Mouse (Mus musculus) embryonic facial prominence, embryonic 15.5 days (tissue): ENCODE measurements around the gene Bgn. TPM values are rescaled to one million over a fixed set of nuclear protein-coding genes. Genes with fewer than 3 reads are reported as not detected.

Source experiments
- ATAC-seq: fragments of 200-750 bp; cut with Nextera tagmentation; 2 replicates; pipeline ENCODE4 v1.8.0; 2017; ENCODE audit warnings: low read depth, moderate TSS enrichment; ENCODE audit not compliant: insufficient number of reproducible peaks, low FRiP score, low TSS enrichment
- H3K27ac ChIP-seq: fragments of 300-500 bp; sonication (generic); replicated peaks from 2 replicates; pipeline ENCODE4 v1.5.1; 2015; ENCODE audit warnings: mild to moderate bottlenecking, inconsistent platforms
- H3K27me3 ChIP-seq: fragments of 300-500 bp; sonication (generic); 2 replicates; pipeline ENCODE4 v1.6.1; 2015; ENCODE audit warnings: inconsistent platforms
- H3K36me3 ChIP-seq: fragments of 300-500 bp; sonication (generic); 2 replicates; pipeline ENCODE4 v1.6.1; 2015; ENCODE audit warnings: mild to moderate bottlenecking, inconsistent platforms
- H3K4me1 ChIP-seq: fragments of 300-500 bp; sonication (generic); 2 replicates; pipeline ENCODE4 v1.6.1; 2015; ENCODE audit warnings: inconsistent platforms
- H3K4me2 ChIP-seq: fragments of 300-500 bp; sonication (generic); replicated peaks from 2 replicates; pipeline ENCODE4 v1.6.1; 2015; ENCODE audit warnings: mild to moderate bottlenecking, inconsistent platforms
- H3K4me3 ChIP-seq: fragments of 300-500 bp; sonication (generic); replicated peaks from 2 replicates; pipeline ENCODE4 v1.5.1; 2015; ENCODE audit warnings: mild to moderate bottlenecking, inconsistent platforms
- H3K9ac ChIP-seq: fragments of 300-500 bp; sonication (generic); 2 replicates; pipeline ENCODE4 v1.6.1; 2015; ENCODE audit warnings: inconsistent platforms
- H3K9me3 ChIP-seq: fragments of 300-500 bp; sonication (generic); replicated peaks from 2 replicates; pipeline ENCODE4 v1.6.1; 2016; ENCODE audit warnings: inconsistent platforms
- WGBS: fragments of 180-500 bp; shearing (Covaris S2); methylation state at CpG from one replicate; pipeline ENCODE4 v1.1.7; 2015; 5-methylcytosine and 5-hydroxymethylcytosine counted together
- polyA plus RNA-seq: library from polyadenylated mRNA; unstranded; fragments of >200 nt; fragmentation: Nextera tagmentation; extraction: Ambion mirVana; gene quantifications from 2 replicates; pipeline ENCODE4 v1.2.1, GENCODE M21; 2015

Bgn gene
- polyA plus RNA-seq, 1 experiment from 2014 or later: 313 TPM

DNA sequence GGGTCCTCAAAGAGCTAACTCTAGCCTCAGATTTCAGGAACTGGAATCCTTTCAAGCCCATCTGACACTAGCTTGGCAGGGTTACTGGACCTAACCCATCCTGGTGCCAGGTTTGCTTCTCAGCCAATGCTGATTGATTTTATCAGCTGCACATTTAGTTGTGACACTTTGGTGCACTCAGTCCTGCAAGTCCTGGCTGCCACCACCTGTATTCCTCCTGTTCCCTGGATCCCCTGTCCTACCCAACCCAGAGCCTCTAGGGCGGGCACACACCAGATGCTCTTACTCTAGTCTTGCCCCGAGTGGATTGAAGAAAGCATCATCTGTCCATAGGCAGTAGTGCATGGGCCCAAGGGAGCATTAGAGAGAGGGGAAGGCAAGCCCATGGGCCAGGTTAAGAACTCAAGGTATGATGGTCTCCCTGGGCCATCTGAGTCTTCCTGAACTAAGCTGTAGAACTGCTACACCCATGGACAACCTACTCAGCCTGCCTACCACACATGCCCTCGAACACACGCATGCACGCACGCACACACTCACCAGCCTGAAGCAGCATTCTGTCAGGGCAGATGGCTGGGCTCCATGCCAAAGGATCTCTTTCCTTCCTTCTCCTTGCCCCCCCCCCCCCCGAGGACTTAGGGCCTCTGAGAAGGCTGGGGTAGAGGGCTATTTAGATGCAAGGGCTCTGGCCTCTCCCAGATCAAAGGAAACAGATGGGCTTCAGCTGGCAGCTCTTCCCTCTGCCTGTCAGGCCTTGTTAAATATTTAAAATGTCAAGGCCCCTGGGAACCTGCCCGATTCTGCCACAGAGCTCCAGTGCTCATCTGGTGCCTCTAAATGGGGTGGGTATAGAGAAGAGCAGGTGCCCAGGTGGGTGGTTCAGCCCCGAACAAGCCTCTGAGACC lies 41.2 kb downstream of the Bgn start:
- Histone ChIP-seq H3K9me3 (no peaks in the 10 kb centered on the region), H3K4me2 (no peak overlapping the region), H3K9ac (no peak overlapping the region), H3K4me3 (no peak overlapping the region), H3K36me3 (no peaks in the 10 kb centered on the region), H3K27ac (no peak overlapping the region), H3K27me3 (no peaks in the 10 kb centered on the region; the same call in 1 of the 2 replicates), H3K4me1 (peaks cover 4% of the 10 kb centered on the region; the same call in 1 of the 2 replicates)
- WGBS: 43% methylated on average over 8 of the region's 9 CpGs
- peak; percentile 48; the same call in 1 of the 2 replicates for ATAC-seq

DNA sequence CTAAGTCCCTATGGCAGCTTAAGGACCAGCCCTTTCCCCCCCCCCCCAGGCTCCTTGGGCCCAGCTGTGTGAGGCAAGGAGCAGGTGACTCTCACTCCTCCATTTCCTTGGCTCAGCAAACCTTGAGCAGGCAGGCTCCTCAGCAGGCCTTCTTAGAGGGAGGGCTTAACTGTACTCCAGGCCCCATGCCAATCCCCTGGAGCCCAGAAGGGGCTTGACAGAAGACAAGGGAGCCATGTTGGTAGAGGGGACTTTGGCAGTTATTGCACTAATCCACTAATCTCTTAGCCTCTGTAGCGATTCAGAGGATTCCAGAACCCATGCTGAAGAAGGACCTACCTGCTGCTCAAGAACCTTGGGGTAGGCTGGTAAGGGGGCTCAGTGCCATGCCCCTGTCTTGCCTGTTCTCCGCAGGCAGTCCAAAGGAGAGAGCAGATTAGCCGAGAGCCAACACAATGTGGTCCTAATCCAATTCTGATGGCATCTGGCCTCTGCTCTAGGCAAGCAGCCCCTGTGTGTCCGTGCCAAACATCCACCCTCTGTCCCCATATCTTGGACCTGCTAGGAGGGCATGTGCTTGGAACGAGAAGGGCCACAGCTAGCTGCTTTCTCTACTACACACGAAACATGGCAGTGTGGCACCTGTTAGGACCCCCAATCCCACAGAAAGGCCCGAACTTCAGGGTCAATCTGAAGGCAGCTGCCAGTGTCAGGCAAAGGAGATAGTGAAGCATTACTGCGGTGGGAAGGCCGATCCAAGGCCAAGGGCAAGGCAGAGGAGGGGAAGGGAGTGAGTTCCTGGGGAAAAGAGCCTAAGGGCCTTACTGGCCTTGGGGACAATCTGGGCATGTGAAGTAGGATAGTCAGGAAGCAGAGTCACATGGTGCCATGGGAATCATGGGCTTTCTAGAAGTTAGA lies 42.1 kb downstream of the Bgn start:
- Histone ChIP-seq H3K9ac (no peak overlapping the region), H3K4me1 (peaks cover 4% of the 10 kb centered on the region; the same call in 1 of the 2 replicates), H3K27ac (0 out of 2 replicates have a peak overlapping the region, but pooled peaks have one; percentile 22), H3K4me2 (no peak overlapping the region), H3K36me3 (no peaks in the 10 kb centered on the region), H3K9me3 (no peaks in the 10 kb centered on the region), H3K27me3 (no peaks in the 10 kb centered on the region; the same call in 1 of the 2 replicates), H3K4me3 (no peak overlapping the region)
- no peak for ATAC-seq
- WGBS: 78% methylated on average over 9 of the region's 9 CpGs

DNA sequence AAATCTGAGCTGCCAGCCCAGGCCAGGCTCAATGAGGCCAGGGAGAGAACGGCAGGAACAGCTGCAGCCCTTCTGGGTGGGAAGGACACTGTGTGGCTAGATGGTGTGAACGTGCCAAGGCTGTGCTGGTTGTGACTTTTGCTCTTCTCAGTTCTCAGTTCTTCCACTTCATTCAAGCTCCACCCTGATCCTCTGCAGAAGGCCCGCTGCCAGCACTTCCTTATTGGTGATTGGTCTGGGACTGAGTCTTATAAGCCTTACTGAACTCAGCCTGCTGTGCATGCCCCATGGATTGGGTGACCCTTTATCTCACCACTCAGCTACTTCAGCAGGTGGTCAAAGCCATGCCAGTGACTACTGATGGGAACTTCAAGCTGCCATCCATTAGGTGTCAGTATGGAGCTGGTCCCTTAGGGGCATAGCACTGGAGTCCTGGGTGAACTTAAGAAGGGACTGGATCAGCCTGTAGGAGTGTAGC lies 43.0 kb downstream of the Bgn start:
- peak; percentile 51 for ATAC-seq
- 40% methylated on average over 3 of the region's 3 CpGs for WGBS
- no peak overlapping the region for H3K4me2 ChIP-seq

DNA sequence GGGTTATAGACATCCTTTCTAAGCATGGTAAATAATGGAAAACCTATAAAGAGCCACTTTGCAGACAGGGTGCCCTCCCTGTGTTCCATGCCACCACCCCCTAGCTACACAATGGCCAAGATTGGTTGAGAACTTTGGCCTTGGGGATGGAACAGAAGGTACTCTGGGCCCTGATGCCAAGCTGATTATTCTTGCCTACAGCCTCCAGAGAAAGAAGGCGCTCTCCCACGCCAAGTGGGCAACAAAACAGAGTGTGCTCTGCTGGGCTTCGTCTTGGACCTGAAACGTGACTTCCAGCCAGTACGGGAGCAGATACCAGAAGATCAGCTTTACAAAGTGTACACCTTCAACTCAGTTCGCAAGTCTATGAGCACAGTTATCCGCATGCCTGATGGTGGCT lies 54.5 kb downstream of the Bgn start:
- ATAC-seq: no peak
- Histone ChIP-seq H3K4me3 (no peak overlapping the region), H3K36me3 (no peaks in the 10 kb centered on the region), H3K9ac (no peak overlapping the region), H3K4me2 (no peak overlapping the region), H3K9me3 (no peaks in the 10 kb centered on the region), H3K4me1 (no peaks in the 10 kb centered on the region), H3K27me3 (no peaks in the 10 kb centered on the region), H3K27ac (no peak overlapping the region)
- WGBS: 83% methylated on average over 7 of the region's 7 CpGs

More for the DNA sequence above, 43.0 kb downstream of the Bgn start:
- Histone ChIP-seq H3K9ac (no peak overlapping the region), H3K27me3 (no peaks in the 10 kb centered on the region; the same call in 1 of the 2 replicates), H3K4me3 (no peak overlapping the region), H3K27ac (no peak overlapping the region), H3K36me3 (no peaks in the 10 kb centered on the region), H3K4me1 (peaks cover 4% of the 10 kb centered on the region; the same call in 1 of the 2 replicates), H3K9me3 (no peaks in the 10 kb centered on the region)

DNA sequence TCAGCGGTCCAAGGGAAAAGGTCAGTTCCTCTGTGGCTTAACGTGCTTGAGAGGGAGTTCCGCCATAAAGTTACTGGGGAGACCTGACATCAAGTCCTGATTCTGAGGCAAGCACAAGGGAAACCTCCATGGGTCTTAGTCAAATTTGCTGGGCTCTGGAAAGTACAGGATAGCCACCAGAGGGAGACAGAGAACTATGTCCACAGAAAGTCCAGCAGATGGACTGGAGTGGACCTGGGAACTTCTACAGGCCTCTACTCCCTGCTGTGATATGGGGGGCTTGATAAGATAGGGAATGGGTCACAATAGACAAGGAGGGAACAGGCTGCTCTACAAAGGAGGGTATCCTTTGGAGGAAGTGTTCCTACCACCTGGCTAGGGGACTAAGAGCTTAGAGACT lies 59.9 kb downstream of the Bgn start:
- Histone ChIP-seq H3K4me1 (no peaks in the 10 kb centered on the region), H3K4me2 (no peak overlapping the region), H3K27ac (no peak overlapping the region), H3K27me3 (no peaks in the 10 kb centered on the region), H3K36me3 (no peaks in the 10 kb centered on the region), H3K9ac (no peak overlapping the region), H3K9me3 (no peaks in the 10 kb centered on the region), H3K4me3 (no peak overlapping the region)
- no peak for ATAC-seq
- WGBS: 63% methylated on average over 3 of the region's 3 CpGs

Other genes starting within 250 kb of the Bgn start
- gene Xlr4c, start 240.5 kb upstream of the Bgn start, polyA plus RNA-seq: 0.58 and 0.75 TPM in 2 replicates
- not detected in 2 replicates for gene Xlr3c, start 218.2 kb upstream of the Bgn start, polyA plus RNA-seq
- not detected in 2 replicates for gene Xlr5a, start 190.6 kb upstream of the Bgn start, polyA plus RNA-seq
- not detected in 2 replicates for gene Xlr5c, start 190.6 kb upstream of the Bgn start, polyA plus RNA-seq
- not detected in 2 replicates for gene Gm45015, start 146.8 kb upstream of the Bgn start, polyA plus RNA-seq
- 17.2 and 17.7 TPM in 2 replicates for gene Zfp275, start 141.0 kb upstream of the Bgn start, polyA plus RNA-seq
- gene Gm18336, start 84.9 kb upstream of the Bgn start, polyA plus RNA-seq: 0.09 TPM in 1 of 2 replicates, not detected in the other
- 0.33 and 0.34 TPM in 2 replicates for gene Zfp92, start 72.5 kb upstream of the Bgn start, polyA plus RNA-seq
- 12.3 and 13.0 TPM in 2 replicates for gene Trex2, start 48.3 kb upstream of the Bgn start, polyA plus RNA-seq
- 56.5 and 58.7 TPM in 2 replicates for gene Haus7, start 24.6 kb upstream of the Bgn start, polyA plus RNA-seq
- 0.41 and 0.43 TPM in 2 replicates for gene Atp2b3, start 19.5 kb downstream of the Bgn start, polyA plus RNA-seq
- gene Dusp9, start 155.8 kb downstream of the Bgn start, polyA plus RNA-seq: 4.4 and 6.0 TPM in 2 replicates
- gene Pnck, start 176.5 kb downstream of the Bgn start, polyA plus RNA-seq: 13.3 and 14.2 TPM in 2 replicates
- gene Slc6a8, start 189.5 kb downstream of the Bgn start, polyA plus RNA-seq: 8.9 and 9.7 TPM in 2 replicates
- 254 and 265 TPM in 2 replicates for gene Bcap31, start 232.6 kb downstream of the Bgn start, polyA plus RNA-seq
- 19.4 and 20.2 TPM in 2 replicates for gene Abcd1, start 233.0 kb downstream of the Bgn start, polyA plus RNA-seq